Mouse (Mus musculus) spleen, adult 18-20 months (tissue): Measurements from ENCODE around the gene Syf2.
"Not testable (repeated sequence)": the region's sequence is repeated elsewhere in the genome, so short reads cannot be mapped to it uniquely, and the experiment has no call there.

Source experiments
- DNase-seq, 2 experiments: peaks; one replicate each; pipeline ENCODE4 v3.0.0; 2022; ENCODE audit warnings: mixed read lengths in 2 of 2

Syf2 gene

GRCm38 (mm10) chr4:134930684-134931481 lies at the start of gene Syf2:
Gene Syf2 (plus strand): TSS chr4:134930898.
- DNase-seq = peak; percentile 81 to 87

GRCm38 (mm10) chr4:134883266-134883665 lies 47.4 kb upstream of the Syf2 start:
- DNase-seq = peak in 1 of 2 experiments; percentile 55

- no peak for DNase-seq
Observed at GRCm38 (mm10) chr4:134883808-134884207, 46.9 kb upstream of the Syf2 start.

GRCm38 (mm10) chr4:134884364-134884763 lies 46.3 kb upstream of the Syf2 start:
- DNase-seq = no peak

- peak in 1 of 2 experiments; percentile 57 for DNase-seq
Observed at GRCm38 (mm10) chr4:134892096-134892495, 38.6 kb upstream of the Syf2 start.

GRCm38 (mm10) chr4:134897256-134897655 lies 33.4 kb upstream of the Syf2 start:
- DNase-seq = no peak

- DNase-seq = no peak
Observed at GRCm38 (mm10) chr4:134901126-134901525, 29.6 kb upstream of the Syf2 start.

- no peak for DNase-seq
Observed at GRCm38 (mm10) chr4:134903046-134903445, 27.7 kb upstream of the Syf2 start.

GRCm38 (mm10) chr4:134911406-134911805 lies 19.3 kb upstream of the Syf2 start:
- not testable (repeated sequence) for DNase-seq

GRCm38 (mm10) chr4:134913413-134913812 lies 17.3 kb upstream of the Syf2 start:
- DNase-seq = peak; percentile 58 to 83

- DNase-seq = no peak
Observed at GRCm38 (mm10) chr4:134914122-134914863, 16.4 kb upstream of the Syf2 start.

- peak; percentile 92 to 97 for DNase-seq
Observed at GRCm38 (mm10) chr4:134914864-134915209, 15.9 kb upstream of the Syf2 start, which contains the start of gene Tmem50a. Gene Tmem50a (minus strand): TSS chr4:134915024.

GRCm38 (mm10) chr4:134915223-134916050 lies 15.3 kb upstream of the Syf2 start:
- no peak for DNase-seq

GRCm38 (mm10) chr4:134917194-134917593 lies 13.5 kb upstream of the Syf2 start:
- DNase-seq = no peak

- peak; percentile 55 to 57 for DNase-seq
Observed at GRCm38 (mm10) chr4:134918381-134918780, 12.3 kb upstream of the Syf2 start.

- peak; percentile 33 to 41 for DNase-seq
Observed at GRCm38 (mm10) chr4:134919733-134920540, 10.8 kb upstream of the Syf2 start.

GRCm38 (mm10) chr4:134920631-134921030 lies 10.1 kb upstream of the Syf2 start:
- no peak for DNase-seq

GRCm38 (mm10) chr4:134921703-134922102 lies 9.0 kb upstream of the Syf2 start:
- no peak for DNase-seq

- DNase-seq = no peak
Observed at GRCm38 (mm10) chr4:134922111-134922924, 8.4 kb upstream of the Syf2 start.

- DNase-seq = peak; percentile 60 to 64
Observed at GRCm38 (mm10) chr4:134922925-134923244, 7.8 kb upstream of the Syf2 start.

- peak; percentile 93 to 95 for DNase-seq
Observed at GRCm38 (mm10) chr4:134923258-134924018, 7.3 kb upstream of the Syf2 start, which contains the start of gene Rsrp1. Gene Rsrp1 (plus strand): TSS chr4:134923592.
